Mouse (Mus musculus): Measurements from ENCODE around the gene Tenm2.

The Tenm2 gene

DNA sequence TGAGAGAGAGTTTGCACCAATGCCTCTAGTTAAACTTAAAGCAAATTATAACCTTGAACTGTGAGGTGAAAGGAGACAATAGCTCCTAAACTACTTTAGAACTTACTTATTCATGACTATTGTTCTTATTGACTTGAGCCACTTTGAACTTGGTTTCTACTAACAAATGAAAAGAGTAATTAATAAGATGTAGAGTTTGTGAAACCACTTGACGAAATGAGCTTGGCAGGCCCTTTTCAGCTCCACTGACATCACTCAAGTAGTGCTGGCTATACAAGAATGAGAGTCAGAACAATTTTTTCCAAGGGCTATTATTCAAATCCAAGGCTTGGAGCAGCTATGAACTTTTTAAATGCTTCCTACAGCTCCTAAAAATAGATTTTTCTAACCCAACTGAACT is 643.3 kb downstream of the Tenm2 start:
- DNase-seq (ENCODE audit: low spot score), result no peak

DNA sequence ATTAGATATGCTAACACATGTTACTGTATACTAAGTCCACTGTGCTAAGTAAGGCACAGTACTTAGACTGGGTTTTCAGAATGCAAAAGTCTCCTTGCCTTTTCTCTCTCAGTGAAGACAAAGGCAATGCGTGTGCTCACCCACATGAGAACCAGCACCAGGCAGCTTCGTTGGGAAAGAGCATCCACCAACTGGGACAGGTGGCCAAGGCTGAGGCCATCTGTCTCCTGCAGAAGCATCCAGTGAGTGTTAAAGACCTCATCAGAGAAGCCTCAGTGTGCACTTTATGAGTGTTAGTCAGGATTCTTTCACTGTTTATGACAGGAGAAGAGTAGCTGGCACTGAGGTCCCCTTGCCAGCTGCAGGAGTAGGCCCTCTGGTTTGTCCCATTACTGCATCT is 669.6 kb downstream of the Tenm2 start:
- DNase-seq (ENCODE audit: low spot score), result no peak

DNA sequence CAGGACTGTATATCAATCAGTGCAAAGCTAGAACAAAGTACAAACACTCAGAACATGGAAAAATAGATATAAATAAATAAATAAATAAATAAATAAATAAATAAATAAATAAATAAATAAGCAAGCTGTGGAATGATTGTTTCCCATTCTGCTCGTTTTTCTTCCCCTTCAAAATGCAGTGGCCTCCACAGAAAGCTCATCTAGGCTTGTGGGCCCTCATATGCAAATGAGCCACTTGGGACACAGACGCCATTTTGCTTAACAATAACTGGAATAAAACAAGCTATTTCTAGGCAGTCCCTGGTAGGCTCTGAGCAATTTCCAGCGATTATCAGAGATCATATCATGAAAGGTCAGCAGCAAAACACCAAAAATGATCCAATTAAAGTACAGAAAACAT is 672.9 kb downstream of the Tenm2 start:
- DNase-seq (ENCODE audit: low spot score), result no peak

DNA sequence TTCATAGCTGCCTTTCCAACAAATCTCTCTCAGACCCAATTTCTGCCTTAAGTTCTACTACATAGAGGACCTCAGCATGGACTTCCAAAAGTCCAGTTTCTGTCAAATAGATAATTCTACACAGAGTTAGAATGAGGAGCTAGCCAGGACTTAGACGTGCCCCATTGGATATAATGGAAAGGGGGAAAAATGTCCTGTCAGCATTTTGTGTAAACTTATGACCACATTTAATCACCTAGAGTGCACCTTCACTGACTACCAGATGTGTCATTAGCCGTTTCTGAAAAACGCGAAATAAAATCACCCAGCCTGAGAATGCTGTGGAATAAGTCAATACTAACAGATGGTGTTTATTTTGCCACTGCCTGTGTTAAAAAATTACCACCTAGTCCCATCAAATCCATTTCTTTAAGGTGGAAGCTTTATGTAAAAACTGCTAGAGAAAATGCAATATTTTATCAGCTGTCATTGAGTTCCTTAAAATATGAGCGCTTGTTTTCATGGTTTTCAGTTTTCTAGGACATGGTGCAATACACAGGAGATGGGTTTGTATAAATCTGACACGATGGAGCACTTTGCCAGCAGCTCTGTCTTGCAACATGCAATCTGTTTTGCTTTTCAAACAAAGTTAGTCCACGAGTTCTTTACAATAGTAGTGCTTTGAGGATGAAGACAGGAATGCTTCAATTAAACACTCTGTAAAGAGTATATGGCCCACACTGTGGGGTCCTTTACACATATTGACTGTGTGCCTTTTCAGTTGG is 674.8 kb downstream of the Tenm2 start:
- no peak for DNase-seq (ENCODE audit: low spot score)

DNA sequence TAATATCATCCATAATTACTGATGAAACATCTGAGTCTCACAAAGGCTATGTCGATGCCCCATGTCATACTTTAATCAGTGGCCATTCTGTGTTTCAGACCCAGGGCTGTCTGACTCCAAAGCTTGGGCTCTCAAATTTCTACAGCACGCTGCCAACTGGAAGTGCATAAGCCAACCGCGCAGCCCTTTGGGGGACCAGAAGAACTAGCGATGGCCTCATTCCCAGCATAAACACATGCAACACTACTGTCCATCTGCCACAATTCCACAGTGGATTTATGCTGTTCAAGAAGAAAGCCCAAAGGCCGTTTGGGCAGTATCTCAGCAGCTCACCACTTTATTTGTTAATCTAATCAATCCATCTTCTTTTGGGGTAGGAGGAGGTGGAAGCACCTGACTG is 678.4 kb downstream of the Tenm2 start:
- DNase-seq (ENCODE audit: low spot score), result no peak

DNA sequence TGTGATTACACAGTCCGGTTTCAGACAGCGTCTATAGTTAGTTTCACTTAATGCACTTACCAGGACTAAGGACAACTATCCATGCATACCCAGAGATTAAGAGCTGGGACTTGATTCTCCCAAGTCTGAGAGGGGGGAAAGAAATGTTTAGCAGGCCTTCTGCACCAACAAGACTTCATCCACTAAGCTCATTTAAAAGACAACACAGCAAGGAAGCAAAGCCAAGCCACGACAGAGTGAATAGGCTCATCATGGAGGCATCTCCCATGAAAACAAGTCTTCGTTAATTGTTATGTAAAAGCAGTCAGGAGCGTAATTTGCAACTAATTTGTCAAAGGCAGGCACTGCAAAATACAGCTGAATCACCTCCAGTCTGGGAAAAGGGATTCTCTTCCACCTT is 682.5 kb downstream of the Tenm2 start:
- DNase-seq (ENCODE audit: low spot score), result no peak

DNA sequence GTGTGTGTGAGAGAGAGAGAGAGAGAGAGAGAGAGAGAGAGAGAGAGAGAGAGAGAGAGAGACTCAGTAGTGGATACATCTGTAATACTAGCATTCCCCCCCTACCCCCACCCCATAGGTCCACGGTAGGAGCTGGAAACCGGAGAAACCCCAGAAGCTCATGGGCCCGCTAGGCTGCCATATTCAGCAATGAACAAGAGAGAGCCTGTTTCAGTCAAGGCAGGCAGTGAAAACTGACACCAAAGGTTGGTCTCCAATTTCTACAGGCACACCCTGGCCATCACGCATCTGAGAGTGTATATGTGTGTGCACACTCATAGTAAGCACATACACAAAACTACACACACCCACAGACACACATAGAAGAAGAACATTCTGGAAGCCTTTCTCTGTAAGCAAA is 685.1 kb downstream of the Tenm2 start:
- no peak for DNase-seq (ENCODE audit: low spot score)

DNA sequence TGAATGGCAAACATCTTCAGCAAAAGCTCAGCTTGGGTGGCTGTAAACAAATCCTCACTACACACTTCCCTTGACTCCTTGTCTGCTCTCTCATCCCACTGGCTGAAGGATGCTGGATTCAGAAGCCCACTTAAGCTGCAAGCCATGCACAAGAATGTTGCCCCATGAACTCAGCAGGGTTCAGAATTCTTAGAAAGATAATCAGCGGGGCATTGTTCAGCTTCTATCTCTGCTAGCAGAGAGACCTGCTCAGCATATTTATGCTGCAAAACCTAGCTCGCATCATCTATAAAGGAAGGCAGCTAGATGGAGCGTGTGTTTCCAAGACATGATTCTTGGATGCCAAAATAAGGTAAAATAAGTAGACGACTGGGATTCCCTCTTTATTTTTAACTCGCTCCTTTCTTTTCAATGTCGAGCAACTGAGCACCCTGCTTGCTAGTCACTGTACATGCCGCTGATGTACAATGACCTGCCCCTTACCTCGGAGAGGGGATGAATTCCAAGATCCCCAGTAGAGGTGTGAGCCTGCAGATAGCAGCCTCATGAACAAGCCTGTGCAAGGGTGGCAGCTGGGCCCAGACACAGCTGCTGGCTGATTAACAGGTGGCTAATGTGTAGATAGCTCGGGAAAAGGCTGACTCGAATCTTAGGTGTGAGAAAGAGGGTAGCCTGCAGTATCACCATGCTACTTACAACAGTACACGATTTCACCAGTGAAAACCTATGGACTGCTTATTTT is 686.2 kb downstream of the Tenm2 start:
- no peak for DNase-seq (ENCODE audit: low spot score)

DNA sequence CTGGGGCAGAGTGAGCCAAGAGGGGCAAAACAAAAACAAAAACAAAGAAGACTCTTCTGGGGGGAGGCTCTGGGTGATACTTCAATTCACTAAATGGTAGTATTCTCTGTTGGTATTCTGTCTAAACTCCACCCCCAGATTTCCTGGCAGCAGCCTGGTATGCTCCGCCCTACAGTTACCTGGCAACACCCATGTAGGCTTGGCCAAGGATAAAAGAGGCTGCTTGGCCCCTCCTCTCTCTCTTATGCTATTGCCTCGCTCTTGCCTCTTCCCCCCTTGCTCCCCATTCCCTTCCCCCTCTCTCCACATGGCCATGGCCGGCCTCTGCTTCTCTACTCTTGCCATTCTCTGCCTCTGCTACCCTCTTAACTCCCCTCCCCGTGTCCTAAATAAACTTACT is 687.6 kb downstream of the Tenm2 start:
- no peak for DNase-seq (ENCODE audit: low spot score)

DNA sequence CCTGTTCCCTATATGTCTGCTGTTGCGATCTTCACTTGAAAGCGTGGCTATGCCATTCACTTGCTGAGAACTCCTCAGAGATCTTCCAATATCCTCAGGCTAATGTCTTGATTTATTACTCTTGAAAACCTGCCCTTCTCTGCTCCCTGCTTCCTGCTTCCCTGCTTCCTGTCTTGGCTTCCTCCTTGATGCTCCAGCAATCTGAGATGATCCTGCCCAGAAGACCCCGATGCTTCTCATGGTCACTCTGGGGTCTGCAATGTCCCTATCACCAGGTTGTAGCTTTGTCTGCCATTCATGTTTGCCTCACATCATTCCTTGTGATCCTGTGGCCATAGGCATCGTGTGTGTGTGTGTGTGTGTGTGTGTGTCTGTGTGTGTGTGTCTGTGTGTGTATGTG is 697.6 kb downstream of the Tenm2 start:
- no peak for DNase-seq (ENCODE audit: low spot score)

DNA sequence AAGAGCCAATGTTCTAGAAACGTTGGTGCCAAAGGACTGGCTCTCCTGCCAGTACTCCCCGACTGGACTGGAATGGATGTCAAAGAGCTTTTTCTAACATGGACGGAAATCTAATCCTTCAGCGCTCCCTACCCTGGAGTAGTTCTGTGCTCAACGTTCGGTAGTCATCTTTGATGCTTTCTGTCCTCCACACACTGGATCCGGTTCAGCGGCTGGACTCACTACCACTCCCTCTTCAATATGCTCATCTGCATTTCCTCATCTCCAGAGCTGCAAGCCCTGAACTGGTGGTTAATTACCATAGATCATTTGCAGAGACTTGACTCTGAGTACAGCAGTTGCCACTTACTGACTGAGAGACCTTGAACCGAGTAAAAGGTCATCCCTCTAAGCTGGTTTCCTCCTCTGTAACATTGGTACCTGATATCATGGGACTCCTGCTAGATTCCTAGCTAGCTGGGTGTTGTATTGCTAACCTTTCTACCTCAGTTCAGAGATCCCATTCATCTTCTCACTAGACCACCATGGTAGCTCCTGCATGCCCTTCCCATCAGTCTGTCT is 698.1 kb downstream of the Tenm2 start:
- no peak for DNase-seq (ENCODE audit: low spot score)

DNA sequence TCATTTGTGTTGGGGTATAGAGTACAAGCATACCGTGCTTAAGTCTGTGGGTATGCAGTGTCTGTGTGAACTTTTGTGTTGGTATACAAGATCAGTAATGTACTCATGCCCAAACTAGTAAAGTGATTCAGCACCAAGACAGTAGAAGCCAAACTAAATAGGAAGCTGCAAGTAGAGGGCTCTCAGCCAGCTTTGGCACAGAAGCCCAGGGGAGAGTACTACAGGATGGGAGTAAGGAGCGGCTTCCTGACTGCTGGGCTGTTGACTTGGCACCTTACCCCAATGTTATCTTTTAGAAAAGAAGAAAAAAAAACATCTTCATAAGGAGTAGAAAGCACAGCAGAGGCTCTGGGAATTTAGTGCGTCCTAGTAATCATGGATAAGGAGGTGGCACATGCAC is 700.2 kb downstream of the Tenm2 start:
- DNase-seq (ENCODE audit: low spot score), result no peak

DNA sequence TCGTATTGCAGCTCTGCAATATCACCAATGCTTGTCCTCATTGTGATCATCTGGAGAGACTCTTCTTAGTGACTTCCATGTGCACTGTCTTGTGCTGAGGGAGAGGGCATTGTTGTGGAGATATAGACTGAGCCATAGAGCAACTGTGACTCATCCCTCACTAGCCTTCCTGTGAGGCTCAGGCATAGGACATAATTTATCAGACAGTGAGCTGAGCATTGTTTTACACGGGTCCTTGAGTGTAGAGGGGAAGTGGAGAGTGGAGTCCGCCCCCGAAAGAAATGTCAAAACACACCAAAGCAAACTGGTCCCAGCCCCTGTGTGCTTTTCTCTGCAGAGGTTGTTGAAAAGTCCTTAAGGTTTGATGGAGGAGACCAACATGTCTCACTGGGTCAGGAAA is 704.1 kb downstream of the Tenm2 start:
- no peak for DNase-seq (ENCODE audit: low spot score)

DNA sequence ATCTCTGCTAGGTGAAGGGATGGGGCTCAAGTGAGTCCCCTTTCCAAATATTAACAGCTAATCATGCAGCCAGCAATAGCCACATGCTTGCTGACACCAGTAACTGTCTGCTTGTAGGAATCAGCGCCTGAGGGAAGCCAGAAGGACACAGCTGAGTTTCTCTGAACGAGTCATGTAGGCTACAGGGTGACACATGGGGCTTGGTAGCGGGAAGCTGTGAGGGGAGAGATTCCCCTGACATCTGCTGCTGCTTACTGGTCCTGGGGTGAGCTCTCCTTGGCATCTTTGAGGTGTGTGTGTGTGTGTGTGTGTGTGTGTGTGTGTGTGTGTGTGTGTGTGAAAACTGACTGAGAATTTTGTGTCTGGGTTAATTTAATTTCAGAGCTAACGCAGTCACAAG is 708.3 kb downstream of the Tenm2 start:
- DNase-seq (ENCODE audit: low spot score), result no peak

DNA sequence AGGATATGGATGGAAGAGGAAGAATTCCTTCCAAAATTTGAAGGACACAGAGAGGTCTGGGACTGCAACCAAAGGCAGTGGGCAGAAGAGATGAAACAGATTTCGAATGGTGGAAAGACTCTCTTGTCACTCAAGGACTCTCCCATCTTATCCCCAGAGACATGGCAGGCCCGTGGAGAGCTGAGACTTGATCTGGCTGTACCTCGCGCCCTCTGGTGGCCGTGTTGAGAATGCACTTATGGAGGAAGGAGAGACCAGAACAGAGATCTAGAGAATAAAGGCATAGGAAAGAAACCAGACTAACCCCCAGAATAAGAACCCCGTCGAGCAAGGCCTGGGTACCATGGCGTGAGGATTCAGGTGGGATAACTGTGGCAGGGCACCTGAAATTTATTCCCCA is 709.4 kb downstream of the Tenm2 start:
- no peak for DNase-seq (ENCODE audit: low spot score)

DNA sequence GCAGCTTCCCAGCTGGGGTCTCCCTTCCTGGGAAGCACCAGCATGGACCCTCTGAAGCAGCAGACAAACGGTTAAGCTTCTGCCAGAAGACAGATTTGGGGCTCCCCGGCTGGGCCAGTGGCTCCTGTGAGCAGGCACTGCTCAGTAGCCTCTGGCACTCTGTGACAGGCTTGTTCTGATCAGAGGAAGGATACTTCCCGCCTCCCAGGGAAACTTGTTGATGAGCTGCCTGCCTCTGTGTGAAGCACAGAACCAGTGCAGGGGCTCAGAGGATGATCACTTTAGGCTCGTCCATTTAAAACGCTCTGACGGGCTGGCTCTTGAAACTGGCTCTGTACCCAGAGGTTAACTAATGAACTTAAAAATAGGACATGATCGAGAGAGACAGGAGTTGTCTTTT is 723.3 kb downstream of the Tenm2 start:
- no peak for DNase-seq (ENCODE audit: low spot score)

DNA sequence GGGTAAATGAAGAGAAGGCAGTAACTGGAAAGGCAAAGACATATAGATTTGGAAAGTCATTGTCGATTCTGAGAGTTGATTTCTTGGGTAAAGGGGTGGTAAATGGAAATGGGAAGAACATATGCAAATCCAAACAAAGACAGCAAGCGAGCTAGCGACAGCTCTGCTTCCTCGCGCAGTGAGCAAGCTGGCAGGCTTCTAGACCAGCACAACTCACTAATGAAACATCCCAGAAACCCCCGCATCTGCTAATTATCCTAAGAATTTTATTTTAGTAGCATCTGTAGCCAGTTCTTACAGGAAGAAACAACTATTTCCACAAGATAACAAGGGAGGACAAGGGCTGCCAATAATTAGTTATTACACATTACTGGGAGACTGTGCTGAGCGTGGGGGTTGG is 727.5 kb downstream of the Tenm2 start:
- no peak for DNase-seq (ENCODE audit: low spot score)

DNA sequence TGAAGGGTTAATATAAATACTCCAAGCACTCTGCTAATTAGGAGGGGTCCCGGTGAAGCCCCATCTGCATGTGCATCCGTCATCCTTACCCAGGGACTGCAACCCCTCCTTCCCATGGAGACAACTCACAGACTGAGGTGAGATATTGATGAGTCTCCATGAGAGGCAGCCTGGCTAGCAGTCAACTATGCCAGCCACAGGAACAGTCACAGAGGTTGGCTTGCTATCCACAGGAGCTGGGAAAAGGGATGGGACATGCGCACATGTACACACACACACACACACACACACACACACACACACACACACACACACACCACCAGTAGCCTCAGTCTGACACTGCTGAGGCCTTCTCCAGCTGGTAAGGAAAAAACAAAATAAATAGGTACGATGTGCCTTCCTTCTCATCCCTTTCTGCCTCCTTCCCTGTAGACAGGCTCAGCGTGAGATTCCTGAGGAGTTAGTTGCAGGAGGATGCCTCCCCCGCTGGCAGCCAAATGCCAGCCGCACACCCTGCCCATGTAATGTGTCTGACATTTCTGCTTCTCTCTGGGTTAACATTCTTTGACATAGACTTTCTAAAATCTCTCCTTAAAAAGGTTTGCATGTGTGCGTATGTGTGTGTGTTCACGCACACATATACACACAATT is 740.7 kb downstream of the Tenm2 start:
- DNase-seq (ENCODE audit: low spot score), result no peak

DNA sequence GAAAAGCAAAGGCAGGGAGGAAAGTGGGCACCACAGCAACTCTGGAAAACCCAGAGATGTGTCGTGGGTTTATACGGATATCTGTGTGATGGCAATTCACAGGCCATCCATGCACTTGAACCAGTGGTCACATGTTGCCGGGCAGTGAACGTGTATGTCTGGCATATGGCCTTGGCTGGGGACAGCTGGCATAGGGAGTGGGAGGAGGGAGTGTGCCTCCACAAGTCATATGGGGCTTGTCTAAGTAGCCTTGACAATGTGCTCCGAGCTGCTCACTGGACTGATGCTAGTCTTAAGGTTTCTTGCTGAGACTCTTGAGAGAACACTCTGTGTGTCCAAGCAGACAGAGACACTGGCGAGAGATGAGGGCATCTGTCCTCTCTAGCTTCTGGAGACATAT is 743.5 kb downstream of the Tenm2 start:
- DNase-seq (ENCODE audit: low spot score), result no peak

DNA sequence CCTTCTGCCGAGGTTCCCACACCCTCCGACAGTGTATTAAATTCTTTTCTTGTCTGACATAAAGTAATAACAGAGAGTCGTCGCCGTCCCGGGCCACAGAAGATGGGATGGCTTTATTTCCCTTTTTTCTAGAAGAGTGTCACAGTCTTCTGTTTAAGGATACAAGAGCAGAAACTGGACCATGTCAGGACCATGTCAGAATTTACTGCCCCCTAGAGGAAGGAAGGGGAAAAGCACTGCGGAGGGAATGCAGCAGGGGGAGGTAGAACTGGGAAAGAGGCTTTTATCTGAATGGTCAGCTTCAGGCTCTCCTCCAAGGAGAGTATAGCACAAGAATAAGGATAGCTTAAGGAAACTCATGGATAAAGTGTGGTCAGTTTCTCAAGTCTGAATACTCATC is 745.7 kb downstream of the Tenm2 start:
- no peak for DNase-seq (ENCODE audit: low spot score)

DNA sequence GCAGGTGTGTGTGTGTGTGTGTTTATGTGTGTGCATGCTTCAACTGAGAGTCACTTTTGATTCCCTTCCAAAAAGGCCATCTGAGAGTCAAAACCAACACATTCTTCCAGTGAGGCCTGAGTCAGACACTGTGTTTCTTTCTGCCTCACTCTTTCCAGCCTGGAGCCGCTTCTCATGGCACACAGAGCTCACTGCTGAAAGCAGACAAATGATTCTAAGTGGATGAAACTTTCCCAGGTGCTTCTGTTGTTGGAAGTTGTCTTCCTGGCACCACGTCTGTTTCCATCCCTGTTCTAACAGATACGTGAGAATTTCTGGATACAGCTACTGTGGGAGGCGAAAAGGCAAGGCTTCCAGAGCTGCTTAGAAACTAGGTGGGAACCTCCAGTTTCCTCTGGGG is 747.1 kb downstream of the Tenm2 start:
- no peak for DNase-seq (ENCODE audit: low spot score)

DNA sequence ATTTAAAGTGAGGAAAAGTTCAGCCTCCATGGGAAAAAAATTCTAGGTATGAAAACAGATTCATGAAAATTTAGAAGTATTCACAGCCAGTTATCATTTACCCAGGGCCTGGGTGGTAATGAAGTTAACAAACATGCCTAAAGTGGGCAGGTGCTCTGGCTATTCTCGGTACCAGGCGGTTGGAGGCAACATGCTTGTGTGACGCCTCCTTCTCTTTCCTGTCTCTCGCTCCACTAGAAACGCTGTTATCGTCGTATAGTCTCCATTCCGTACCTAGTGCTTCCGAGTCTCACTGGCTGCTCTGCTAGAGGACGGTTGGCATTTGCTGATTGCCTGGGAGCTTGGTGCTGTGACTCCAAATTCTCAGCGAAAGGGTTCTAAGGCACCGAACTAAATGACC is 749.7 kb downstream of the Tenm2 start:
- DNase-seq (ENCODE audit: low spot score), result no peak

DNA sequence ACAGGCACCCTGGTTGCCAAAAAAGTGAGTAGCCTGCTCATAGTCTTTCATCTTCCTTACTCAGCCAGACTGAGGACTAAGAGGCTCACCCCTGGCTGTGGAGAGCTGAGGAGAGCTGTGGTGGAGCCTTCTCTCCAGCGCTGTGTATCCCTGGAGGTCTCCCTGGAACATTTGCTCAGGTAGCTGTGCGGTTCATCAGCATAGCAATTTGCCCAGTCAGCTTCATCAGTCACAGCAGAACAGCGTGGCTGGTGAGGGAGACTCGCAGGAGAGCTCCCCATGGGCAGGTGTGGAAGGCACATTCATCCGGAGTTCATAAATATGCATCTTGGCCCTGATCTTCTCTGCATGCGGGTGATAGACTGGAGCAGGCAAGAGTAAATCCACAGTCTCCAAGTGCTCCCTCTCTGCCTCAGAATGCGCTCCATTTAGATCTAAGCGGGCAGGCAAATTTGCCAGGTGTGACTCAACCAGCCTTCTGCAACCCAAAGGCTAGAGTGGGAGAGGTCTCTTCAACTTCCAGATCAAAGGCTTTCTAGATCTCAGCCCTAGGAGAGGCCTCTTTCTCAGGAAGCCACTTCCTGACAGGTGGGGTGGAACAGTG is 751.2 kb downstream of the Tenm2 start:
- DNase-seq (ENCODE audit: low spot score), result no peak
